Mouse (Mus musculus): ENCODE measurements around the gene Trim11.
"Not testable (repeated sequence)": the region's sequence is repeated elsewhere in the genome, so short reads cannot be mapped to it uniquely, and the experiment has no call there.

Trim11 gene

GRCm38 (mm10) chr11:58951210-58951609 lies 26.7 kb upstream of the Trim11 start:
- no peak for DNase-seq (ENCODE audit: low read depth, low spot score)
- Histone ChIP-seq H3K36me3 (ENCODE audit: control insufficient read depth, insufficient read depth, low read length, poor library complexity, severe bottlenecking) (no peaks in the 10 kb centered on the region), H3K27me3 (ENCODE audit: control insufficient read depth, insufficient read depth, low read length, poor library complexity, severe bottlenecking) (no peaks in the 10 kb centered on the region)

- peak; percentile 44 for DNase-seq (ENCODE audit: low read depth, low spot score)
- no peaks in the 10 kb centered on the region; the same call in 1 of the 2 replicates for H3K36me3 ChIP-seq (ENCODE audit: control insufficient read depth, insufficient read depth, low read length, poor library complexity, severe bottlenecking)
- no peaks in the 10 kb centered on the region for H3K27me3 ChIP-seq (ENCODE audit: control insufficient read depth, insufficient read depth, low read length, poor library complexity, severe bottlenecking)
Observed at GRCm38 (mm10) chr11:58953351-58954169, 24.3 kb upstream of the Trim11 start.

- H3K27me3 ChIP-seq (ENCODE audit: control insufficient read depth, insufficient read depth, low read length, poor library complexity, severe bottlenecking); H3K36me3 ChIP-seq (ENCODE audit: control insufficient read depth, insufficient read depth, low read length, poor library complexity, severe bottlenecking); DNase-seq (ENCODE audit: low read depth, low spot score): not testable (repeated sequence)
Observed at GRCm38 (mm10) chr11:58954170-58954419, 23.8 kb upstream of the Trim11 start.

GRCm38 (mm10) chr11:58954420-58955142 lies 23.3 kb upstream of the Trim11 start, which contains the start of the genes Hist3h2a and Trim17:
Hist3h2a (plus strand) TSS chr11:58954685.
Trim17 (plus strand) TSS chr11:58954685.
- Histone ChIP-seq H3K27me3 (ENCODE audit: control insufficient read depth, insufficient read depth, low read length, poor library complexity, severe bottlenecking) (no peaks in the 10 kb centered on the region), H3K36me3 (ENCODE audit: control insufficient read depth, insufficient read depth, low read length, poor library complexity, severe bottlenecking) (no peaks in the 10 kb centered on the region; the same call in 1 of the 2 replicates)
- DNase-seq (ENCODE audit: low read depth, low spot score) = peak; percentile 96

GRCm38 (mm10) chr11:58955143-58955867 lies 22.6 kb upstream of the Trim11 start:
- Histone ChIP-seq H3K27me3 (ENCODE audit: control insufficient read depth, insufficient read depth, low read length, poor library complexity, severe bottlenecking) (no peaks in the 10 kb centered on the region), H3K36me3 (ENCODE audit: control insufficient read depth, insufficient read depth, low read length, poor library complexity, severe bottlenecking) (no peaks in the 10 kb centered on the region; the same call in 1 of the 2 replicates)
- no peak for DNase-seq (ENCODE audit: low read depth, low spot score)

- H3K27me3 ChIP-seq (ENCODE audit: control insufficient read depth, insufficient read depth, low read length, poor library complexity, severe bottlenecking) = no peaks in the 10 kb centered on the region
- H3K36me3 ChIP-seq (ENCODE audit: control insufficient read depth, insufficient read depth, low read length, poor library complexity, severe bottlenecking) = no peaks in the 10 kb centered on the region; the same call in 1 of the 2 replicates
- no peak for DNase-seq (ENCODE audit: low read depth, low spot score)
Observed at GRCm38 (mm10) chr11:58955868-58956257, 22.0 kb upstream of the Trim11 start.

- Histone ChIP-seq H3K36me3 (ENCODE audit: control insufficient read depth, insufficient read depth, low read length, poor library complexity, severe bottlenecking) (no peaks in the 10 kb centered on the region; the same call in 1 of the 2 replicates), H3K27me3 (ENCODE audit: control insufficient read depth, insufficient read depth, low read length, poor library complexity, severe bottlenecking) (no peaks in the 10 kb centered on the region)
- DNase-seq (ENCODE audit: low read depth, low spot score) = no peak
Observed at GRCm38 (mm10) chr11:58957226-58957914, 20.5 kb upstream of the Trim11 start.

- no peaks in the 10 kb centered on the region; the same call in 1 of the 2 replicates for H3K36me3 ChIP-seq (ENCODE audit: control insufficient read depth, insufficient read depth, low read length, poor library complexity, severe bottlenecking)
- no peaks in the 10 kb centered on the region for H3K27me3 ChIP-seq (ENCODE audit: control insufficient read depth, insufficient read depth, low read length, poor library complexity, severe bottlenecking)
- no peak for DNase-seq (ENCODE audit: low read depth, low spot score)
Observed at GRCm38 (mm10) chr11:58958536-58958935, 19.4 kb upstream of the Trim11 start.

- Histone ChIP-seq H3K36me3 (ENCODE audit: control insufficient read depth, insufficient read depth, low read length, poor library complexity, severe bottlenecking) (no peaks in the 10 kb centered on the region; the same call in 1 of the 2 replicates), H3K27me3 (ENCODE audit: control insufficient read depth, insufficient read depth, low read length, poor library complexity, severe bottlenecking) (no peaks in the 10 kb centered on the region)
- DNase-seq (ENCODE audit: low read depth, low spot score) = peak; percentile 73
Observed at GRCm38 (mm10) chr11:58959186-58959825, 18.6 kb upstream of the Trim11 start.

GRCm38 (mm10) chr11:58959921-58960465 lies 17.9 kb upstream of the Trim11 start:
- Histone ChIP-seq H3K27me3 (ENCODE audit: control insufficient read depth, insufficient read depth, low read length, poor library complexity, severe bottlenecking) (no peaks in the 10 kb centered on the region), H3K36me3 (ENCODE audit: control insufficient read depth, insufficient read depth, low read length, poor library complexity, severe bottlenecking) (no peaks in the 10 kb centered on the region; the same call in 1 of the 2 replicates)
- peak; percentile 90 for DNase-seq (ENCODE audit: low read depth, low spot score)

GRCm38 (mm10) chr11:58961364-58962177 lies 16.3 kb upstream of the Trim11 start:
- Histone ChIP-seq H3K36me3 (ENCODE audit: control insufficient read depth, insufficient read depth, low read length, poor library complexity, severe bottlenecking) (no peaks in the 10 kb centered on the region; the same call in 1 of the 2 replicates), H3K27me3 (ENCODE audit: control insufficient read depth, insufficient read depth, low read length, poor library complexity, severe bottlenecking) (no peaks in the 10 kb centered on the region)
- no peak for DNase-seq (ENCODE audit: low read depth, low spot score)

- no peaks in the 10 kb centered on the region for H3K36me3 ChIP-seq (ENCODE audit: control insufficient read depth, insufficient read depth, low read length, poor library complexity, severe bottlenecking)
- no peaks in the 10 kb centered on the region for H3K27me3 ChIP-seq (ENCODE audit: control insufficient read depth, insufficient read depth, low read length, poor library complexity, severe bottlenecking)
- DNase-seq (ENCODE audit: low read depth, low spot score) = peak; percentile 31
Observed at GRCm38 (mm10) chr11:58963543-58963942, 14.3 kb upstream of the Trim11 start.

- H3K27me3 ChIP-seq (ENCODE audit: control insufficient read depth, insufficient read depth, low read length, poor library complexity, severe bottlenecking) = no peaks in the 10 kb centered on the region
- DNase-seq (ENCODE audit: low read depth, low spot score) = no peak
- H3K36me3 ChIP-seq (ENCODE audit: control insufficient read depth, insufficient read depth, low read length, poor library complexity, severe bottlenecking) = no peaks in the 10 kb centered on the region
Observed at GRCm38 (mm10) chr11:58964216-58964615, 13.7 kb upstream of the Trim11 start.
